Mouse (Mus musculus): ENCODE measurements around the gene Ntn4.

Gene Ntn4

GRCm38 (mm10) chr10:93783216-93784013 is 142.9 kb downstream of the Ntn4 start:
- in situ Hi-C loops (cut with MboI, MseI), result no loop called here

Data from T-helper 2 cell (primary cell).